Mouse (Mus musculus) right cerebral cortex, postnatal 25 days (tissue): Measurements from ENCODE around the gene Sept4.

Source experiments
- DNase-seq: peaks from one replicate; pipeline ENCODE4 v3.0.0; 2022

Gene Sept4

GRCm38 (mm10) chr11:87579713-87580112 lies 11.0 kb downstream of the Sept4 start:
- no peak for DNase-seq

- no peak for DNase-seq
Measured at GRCm38 (mm10) chr11:87580543-87581085, 11.9 kb downstream of the Sept4 start.

GRCm38 (mm10) chr11:87581161-87581865 lies 12.6 kb downstream of the Sept4 start:
- no peak for DNase-seq

GRCm38 (mm10) chr11:87581933-87582710 lies 13.4 kb downstream of the Sept4 start:
- no peak for DNase-seq

- no peak for DNase-seq
Measured at GRCm38 (mm10) chr11:87583291-87584034, 14.8 kb downstream of the Sept4 start.

- no peak for DNase-seq
Measured at GRCm38 (mm10) chr11:87584711-87585505, 16.2 kb downstream of the Sept4 start.

GRCm38 (mm10) chr11:87587211-87587874 lies 18.6 kb downstream of the Sept4 start:
- DNase-seq: no peak

- no peak for DNase-seq
Measured at GRCm38 (mm10) chr11:87589605-87590004, 20.9 kb downstream of the Sept4 start.

- DNase-seq: peak; percentile 34
Measured at GRCm38 (mm10) chr11:87590841-87591525, 22.3 kb downstream of the Sept4 start.

- DNase-seq: peak; percentile 100
Measured at GRCm38 (mm10) chr11:87591526-87592353, 23.0 kb downstream of the Sept4 start, which contains the start of gene Mtmr4. Gene Mtmr4 (plus strand): TSS chr11:87592162.

GRCm38 (mm10) chr11:87592354-87592695 lies 23.6 kb downstream of the Sept4 start:
- no peak for DNase-seq

GRCm38 (mm10) chr11:87592713-87593598 lies 24.3 kb downstream of the Sept4 start:
- DNase-seq: no peak

- DNase-seq: peak; percentile 88
Measured at GRCm38 (mm10) chr11:87595327-87595841, 26.7 kb downstream of the Sept4 start.

- DNase-seq: peak; percentile 32
Measured at GRCm38 (mm10) chr11:87595976-87596375, 27.3 kb downstream of the Sept4 start.

- DNase-seq: no peak
Measured at GRCm38 (mm10) chr11:87596492-87596891, 27.8 kb downstream of the Sept4 start.

- DNase-seq: no peak
Measured at GRCm38 (mm10) chr11:87597061-87597460, 28.4 kb downstream of the Sept4 start.

GRCm38 (mm10) chr11:87599395-87600089 lies 30.8 kb downstream of the Sept4 start:
- no peak for DNase-seq

- no peak for DNase-seq
Measured at GRCm38 (mm10) chr11:87600322-87600853, 31.7 kb downstream of the Sept4 start.
